Mouse (Mus musculus) embryo, embryonic 10 days (tissue): ENCODE measurements at regions not wholly inside any gene's neighbourhood (a gene's known extent, or its start where the extent isn't known, plus 50 kb on each side); places are given as distances from the start of the nearest gene placed in this dataset.

ENCODE experiments used
- DNase-seq: peaks from one replicate; pipeline ENCODE4 v3.0.0-alpha.2; 2015; ENCODE audit warnings: low spot score

GRCm38 (mm10) chr6:43775525-43775924 lies 109.4 kb upstream of the Tpk1 start:
- no peak for DNase-seq

- DNase-seq = peak; percentile 14
Observed at GRCm38 (mm10) chr6:43774490-43774889, 108.4 kb upstream of the Tpk1 start.

DNA sequence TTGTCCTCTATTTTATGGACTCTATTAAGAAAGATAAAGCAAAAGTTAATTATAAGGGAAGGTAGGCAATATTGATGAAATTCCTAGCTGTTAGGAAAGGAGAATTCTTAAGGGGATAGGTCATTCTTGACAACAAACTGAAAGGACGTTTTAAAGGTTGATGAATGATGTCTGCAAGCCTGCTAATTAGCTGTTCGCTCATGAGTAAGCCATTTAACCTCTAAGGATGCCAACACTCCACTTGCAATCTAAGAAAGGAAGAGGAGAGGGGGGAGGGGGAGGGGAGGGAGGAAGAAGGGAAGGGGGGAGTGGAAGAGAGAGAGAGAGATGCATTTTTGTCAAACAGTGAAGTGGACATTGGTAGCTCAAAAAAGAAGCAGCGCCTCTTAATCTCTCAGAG lies 107.5 kb upstream of the Tpk1 start:
- DNase-seq = peak; percentile 9

DNA sequence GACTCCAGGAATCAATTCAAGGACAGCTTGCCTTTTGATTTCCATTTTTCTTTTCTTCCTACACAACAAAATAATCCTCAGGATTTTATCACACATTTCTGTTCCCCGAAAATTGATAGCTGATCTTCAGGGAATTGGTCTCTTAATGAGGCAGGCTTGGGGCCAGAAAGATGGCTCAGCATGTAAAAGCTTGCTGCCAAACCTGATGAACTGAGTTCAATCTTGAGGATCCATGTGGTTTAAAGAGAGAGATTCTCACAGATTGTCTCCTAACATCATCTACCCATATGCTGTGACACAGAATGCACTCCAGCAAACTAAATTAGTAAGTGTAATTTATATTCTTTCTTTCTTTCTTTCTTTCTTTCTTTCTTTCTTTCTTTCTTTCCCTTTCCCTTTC lies 99.9 kb upstream of the Tpk1 start:
- DNase-seq = no peak
